Mouse (Mus musculus) adrenal gland, adult 10 weeks (tissue): ENCODE results near the gene Coq3. TPM values are rescaled to one million over a fixed set of nuclear protein-coding genes. Genes with fewer than 3 reads are reported as not detected.

ENCODE experiments used
- polyA plus RNA-seq: library from polyadenylated mRNA; stranded (reverse); fragments of 350-450 nt; fragmentation: Illumina TruSeq; extraction: RNeasy Lipid Tissue Mini Kit (QIAGEN cat#74804); gene quantifications from one replicate; pipeline ENCODE4 v1.2.3, GENCODE M21; 2014; ENCODE audit warnings: low read depth, low replicate concordance

The Coq3 gene
- polyA plus RNA-seq: 28.3 TPM

DNA sequence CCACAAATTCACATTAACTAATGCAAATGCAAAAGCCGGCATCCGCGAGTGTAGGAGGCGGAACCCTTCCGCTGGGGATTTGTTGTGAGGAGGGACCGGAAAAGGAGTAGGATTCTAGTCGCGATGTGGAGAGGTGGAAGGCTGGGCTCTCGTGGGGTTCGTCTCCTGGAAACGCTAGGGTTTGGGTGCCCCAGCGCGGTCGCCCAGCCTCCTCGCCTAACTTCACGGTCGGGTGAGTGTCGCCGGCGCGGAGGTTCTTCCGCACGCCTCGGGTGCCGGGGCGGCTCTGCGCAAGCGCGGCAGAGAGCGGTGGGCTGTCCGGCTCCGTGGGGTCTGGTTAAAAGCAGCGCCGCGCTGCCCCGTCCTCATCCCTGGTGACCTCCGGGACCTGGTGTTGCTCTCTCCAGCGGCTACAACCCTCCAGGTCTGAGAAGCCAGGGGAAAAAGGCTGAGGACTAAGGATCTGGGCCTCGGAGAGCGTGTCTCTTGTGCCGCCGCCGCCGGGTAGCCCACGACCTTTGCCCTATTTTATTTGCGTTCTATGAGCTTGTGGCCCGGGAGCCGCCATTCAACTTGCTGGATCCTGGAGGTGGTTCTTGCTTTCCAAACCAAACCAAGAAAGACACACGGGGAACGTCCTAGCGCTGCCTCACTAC, at the start of gene Coq3:
TSS of gene Coq3 (plus strand) at position 109 of the 656 bp plus-strand sequence.

DNA sequence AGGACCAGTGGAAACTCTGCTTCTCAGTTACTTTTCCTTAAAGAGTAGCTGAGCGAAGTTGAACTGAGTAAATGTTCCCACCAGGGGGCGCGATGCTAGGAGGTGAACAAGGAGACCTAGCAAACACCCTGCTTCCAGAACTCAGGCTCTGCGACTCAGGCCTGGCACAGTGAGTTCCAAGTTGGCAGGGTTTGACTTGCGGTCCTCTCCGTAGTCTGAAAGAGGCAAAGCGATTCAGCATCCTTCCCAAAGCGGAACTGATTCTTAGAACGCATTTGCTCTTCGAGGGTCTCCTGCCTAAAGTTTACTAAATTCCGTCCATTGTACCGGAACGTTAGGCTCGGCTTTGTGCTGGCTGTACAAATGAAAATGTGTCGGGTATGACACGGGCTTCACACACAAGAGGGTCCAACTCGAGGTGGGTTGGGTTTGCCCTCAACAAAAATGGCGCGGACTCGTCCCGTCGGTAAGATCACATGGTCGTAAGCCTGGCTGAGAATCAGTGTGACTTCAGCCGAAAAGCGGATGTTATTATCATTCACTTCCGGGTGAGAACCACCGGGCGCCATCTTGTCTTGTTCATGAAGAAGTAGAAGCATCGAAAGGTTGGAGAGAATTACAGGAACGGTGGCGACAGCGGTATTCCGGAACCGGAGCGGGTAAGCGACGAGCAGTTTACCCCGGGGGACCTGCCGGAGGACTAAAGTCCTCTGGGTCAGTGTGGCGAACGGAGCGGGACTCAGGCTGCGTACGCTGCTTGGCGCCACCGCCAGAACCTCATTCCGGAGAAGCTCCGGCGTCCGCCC, 31.8 kb upstream of the Coq3 start, which contains the start of gene Pnisr:
TSS of gene Pnisr (plus strand) at position 103 of the 806 bp plus-strand sequence.

GRCm38 (mm10) chr4:21930971-21931771, 51.7 kb downstream of the Coq3 start, which contains the start of gene Faxc:
Faxc (plus strand) TSS chr4:21931329.

Other genes with a start within 250 kb of the Coq3 start
- not detected for gene Prdm13, start 193.7 kb upstream of the Coq3 start, polyA plus RNA-seq
- gene Ccnc, start 152.0 kb upstream of the Coq3 start, polyA plus RNA-seq: 101 TPM
- 56.9 TPM for gene Usp45, start 112.5 kb upstream of the Coq3 start, polyA plus RNA-seq
- gene Tstd3, start 112.5 kb upstream of the Coq3 start, polyA plus RNA-seq: 46.1 TPM
- gene Pnisr, start 32.1 kb upstream of the Coq3 start, polyA plus RNA-seq: 134 TPM
- 6.5 TPM for gene Faxc, start 51.7 kb downstream of the Coq3 start, polyA plus RNA-seq